Mouse (Mus musculus): ENCODE results near the gene Tet3.

DNA sequence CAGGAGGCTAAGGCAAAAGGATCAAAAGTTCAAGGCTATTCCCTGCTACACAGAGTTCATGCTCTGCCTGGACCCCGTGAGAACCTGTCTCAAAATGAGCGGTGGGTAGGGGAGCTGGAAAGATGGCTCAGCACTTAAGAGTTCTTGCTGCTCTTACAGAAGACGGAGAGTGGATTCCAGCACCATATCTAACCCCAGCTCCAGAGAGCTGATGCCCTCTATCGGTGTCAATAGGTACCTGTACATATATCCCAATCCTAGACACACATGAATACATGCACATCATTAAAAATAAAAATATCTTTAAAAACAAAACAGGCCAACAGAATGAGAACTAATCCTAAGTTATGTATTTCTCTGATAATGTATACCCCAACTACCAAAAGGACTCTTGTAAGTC lies 19.3 kb upstream of the Tet3 start:
- TF ChIP-seq POLR2A (IDR thresholded peaks at IDR 0.05; ENCODE audit: control insufficient read depth, extremely low read depth, insufficient read depth, low read length, poor library complexity) (no peak), CTCF (IDR thresholded peaks at IDR 0.05; ENCODE audit: borderline replicate concordance, control insufficient read depth, extremely low read depth, insufficient read depth, low read length, poor library complexity) (no peak)

Measured in thymus, adult 2 months (tissue).